In the genomic region with DNA sequence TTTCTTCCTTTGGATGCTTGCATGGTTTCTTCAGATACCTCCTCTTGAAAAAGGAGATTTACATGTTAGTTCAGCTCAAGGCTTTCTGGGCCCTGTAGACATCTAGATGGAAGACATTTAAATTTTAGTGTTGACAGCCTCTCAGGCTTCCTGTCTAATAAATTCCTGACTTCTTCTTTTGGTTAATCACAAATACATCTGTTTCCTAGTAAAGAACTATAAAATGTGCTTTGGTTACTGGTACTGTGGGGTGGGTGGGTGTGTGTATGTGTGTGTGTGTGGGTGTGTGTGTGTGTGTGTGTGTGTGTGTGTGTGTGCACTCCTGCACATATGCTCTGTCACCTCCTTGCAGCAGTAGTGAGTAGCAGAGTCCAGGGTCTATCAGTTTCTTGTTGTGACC, we compare ENCODE assay signal across 21 mouse cellular contexts.
"Had no signal": no experiment of that assay in that cellular context is flagged by ENCODE, and none has a peak within 500 bp of the region (broad histone marks: within the 10 kb centered on the region; RNA-seq: fewer than 3 reads in every experiment).

No protein-coding gene starts in this region.

- ATAC-seq: liver, embryonic 12.5 days had no signal

- H3K9ac ChIP-seq: limb, embryonic 13.5 days; liver, embryonic 12.5 days; liver, embryonic 15.5 days; lung, embryonic 15.5 days had no signal

- H3K27ac ChIP-seq: kidney, postnatal 0 days; layer of hippocampus, adult 2 months; limb, embryonic 10.5 days; limb, embryonic 13.5 days; liver, embryonic 12.5 days; liver, embryonic 15.5 days; lung, embryonic 15.5 days; stomach, postnatal 0 days had no signal

- H3K9me3 ChIP-seq: limb, embryonic 10.5 days; limb, embryonic 13.5 days; liver, embryonic 12.5 days; liver, embryonic 15.5 days; lung, embryonic 15.5 days had no signal

- H3K27me3 ChIP-seq: limb, embryonic 13.5 days; liver, embryonic 12.5 days; liver, embryonic 15.5 days; lung, embryonic 15.5 days had no signal

- DNase-seq: kidney, postnatal 25 days; layer of hippocampus, adult 9-11 months; liver; lung, adult 18-20 months; lung, postnatal 10 days; lung, postnatal 4 days; midbrain, embryonic 14.5 days; right cerebral cortex, adult 18-20 months; right cerebral cortex, postnatal 14 days; right cerebral cortex, postnatal 4 days; thymus, adult 2 months; thymus, postnatal 14 days; thymus, postnatal 4 days had no signal

- H3K4me3 ChIP-seq: layer of hippocampus, adult 2 months; limb, embryonic 10.5 days; limb, embryonic 13.5 days; liver, embryonic 12.5 days; liver, embryonic 15.5 days; lung, embryonic 15.5 days had no signal
